Mouse (Mus musculus): Measurements from ENCODE around the gene Slc4a4. TPM values are rescaled to one million over a fixed set of nuclear protein-coding genes. Genes with fewer than 3 reads are reported as not detected.

Gene Slc4a4
- polyA plus RNA-seq, 1 experiment from 2014 or later: 1.9 TPM

- Histone ChIP-seq H3K4me1 (replicated peaks) (no peaks in the 10 kb centered on the region), H3K9ac (replicated peaks) (no peak overlapping the region), H3K27ac (no peak overlapping the region), H3K27me3 (no peaks in the 10 kb centered on the region), H3K36me3 (no peaks in the 10 kb centered on the region), H3K4me3 (replicated peaks) (no peak overlapping the region), H3K4me2 (replicated peaks) (no peak overlapping the region), H3K9me3 (no peaks in the 10 kb centered on the region)
- no peak for ATAC-seq
- 63% methylated on average over 11 of the region's 11 CpGs for WGBS
Observed at GRCm38 (mm10) chr5:88968923-88969639, 82.5 kb downstream of the Slc4a4 start.

GRCm38 (mm10) chr5:88971554-88971953 lies 84.9 kb downstream of the Slc4a4 start:
- H3K9me3 ChIP-seq: no peaks in the 10 kb centered on the region
- no peaks in the 10 kb centered on the region for H3K36me3 ChIP-seq
- H3K4me1 ChIP-seq (replicated peaks): 0 out of 2 replicates have a peak, but pooled peaks cover 3% of the 10 kb centered on the region
- ATAC-seq: no peak
- H3K9ac ChIP-seq (replicated peaks): no peak overlapping the region
- H3K27me3 ChIP-seq: no peaks in the 10 kb centered on the region
- no peak overlapping the region for H3K27ac ChIP-seq
- no peak overlapping the region for H3K4me3 ChIP-seq (replicated peaks)
- no peak overlapping the region for H3K4me2 ChIP-seq (replicated peaks)

DNA sequence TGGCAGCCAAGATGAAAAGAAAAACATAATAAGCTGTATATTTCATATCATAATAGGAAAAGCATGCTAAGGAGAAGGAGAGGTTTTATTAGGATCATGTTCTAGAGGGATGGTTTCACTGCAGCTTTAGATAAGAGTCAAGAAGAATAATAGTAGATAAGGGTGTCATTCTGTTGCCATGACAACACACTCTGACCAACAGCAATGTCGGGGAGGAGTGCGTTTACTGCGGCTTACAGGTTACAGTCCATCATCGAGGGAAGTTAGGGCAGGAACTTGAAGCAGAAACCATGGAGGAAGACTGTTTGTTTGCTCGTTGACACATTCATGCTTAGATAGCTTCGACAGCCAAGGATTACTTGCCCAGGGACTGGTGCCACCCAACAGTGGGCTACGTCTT lies 85.7 kb downstream of the Slc4a4 start:
- Histone ChIP-seq H3K4me1 (replicated peaks) (0 out of 2 replicates have a peak, but pooled peaks cover 3% of the 10 kb centered on the region), H3K36me3 (no peaks in the 10 kb centered on the region), H3K9ac (replicated peaks) (no peak overlapping the region), H3K27me3 (no peaks in the 10 kb centered on the region), H3K4me2 (replicated peaks) (no peak overlapping the region), H3K4me3 (replicated peaks) (no peak overlapping the region), H3K27ac (no peak overlapping the region), H3K9me3 (no peaks in the 10 kb centered on the region)
- 70% methylated on average over 7 of the region's 7 CpGs for WGBS
- no peak for ATAC-seq

DNA sequence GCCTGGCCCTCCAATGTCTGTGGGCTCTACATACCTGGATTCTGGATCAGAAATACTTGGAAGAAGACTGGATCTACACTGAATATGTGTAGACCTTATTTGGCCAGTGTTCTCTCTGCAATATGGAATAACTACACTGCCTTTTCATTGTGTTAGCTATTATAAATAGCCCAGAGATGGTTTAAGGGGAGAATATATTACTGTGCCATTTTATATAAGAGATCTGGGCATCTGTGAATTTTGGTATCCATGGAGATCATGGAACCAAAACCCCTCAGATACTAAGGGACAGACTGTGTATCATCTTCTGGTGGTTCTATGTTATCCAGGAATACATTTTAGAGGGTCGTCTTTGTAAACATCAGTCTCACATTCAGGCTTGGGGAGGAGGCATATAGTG lies 86.5 kb downstream of the Slc4a4 start:
- Histone ChIP-seq H3K4me2 (replicated peaks) (no peak overlapping the region), H3K27ac (no peak overlapping the region), H3K4me1 (replicated peaks) (0 out of 2 replicates have a peak, but pooled peaks cover 3% of the 10 kb centered on the region), H3K9me3 (no peaks in the 10 kb centered on the region), H3K27me3 (no peaks in the 10 kb centered on the region), H3K36me3 (no peaks in the 10 kb centered on the region), H3K9ac (replicated peaks) (no peak overlapping the region), H3K4me3 (replicated peaks) (no peak overlapping the region)
- ATAC-seq: no peak
- 90% methylated on average over 1 of the region's 1 CpGs for WGBS

DNA sequence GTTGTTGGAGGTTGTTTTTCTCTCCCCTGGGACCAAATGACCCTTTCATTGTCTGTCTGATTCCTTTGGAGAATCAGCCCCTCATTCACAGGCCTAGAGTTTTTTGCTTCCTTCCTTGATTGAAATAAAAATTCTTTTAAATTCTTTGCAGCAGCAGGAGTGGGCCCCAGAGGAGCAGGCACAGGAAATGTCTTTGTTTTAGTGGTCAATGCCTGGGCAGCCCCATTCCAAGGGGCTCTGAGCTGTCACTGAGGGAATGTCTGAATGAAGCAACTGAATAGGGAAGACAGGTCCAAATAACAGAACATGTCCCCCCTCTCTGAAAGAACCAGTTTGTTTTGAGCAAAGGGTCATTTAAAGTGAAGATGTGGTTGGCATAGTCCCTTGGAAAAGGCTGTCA lies 89.1 kb downstream of the Slc4a4 start:
- Histone ChIP-seq H3K36me3 (no peaks in the 10 kb centered on the region), H3K4me2 (replicated peaks) (no peak overlapping the region), H3K9ac (replicated peaks) (no peak overlapping the region), H3K4me1 (replicated peaks) (0 out of 2 replicates have a peak, but pooled peaks cover 3% of the 10 kb centered on the region), H3K9me3 (no peaks in the 10 kb centered on the region), H3K27me3 (no peaks in the 10 kb centered on the region), H3K27ac (no peak overlapping the region), H3K4me3 (replicated peaks) (no peak overlapping the region)
- no peak for ATAC-seq

DNA sequence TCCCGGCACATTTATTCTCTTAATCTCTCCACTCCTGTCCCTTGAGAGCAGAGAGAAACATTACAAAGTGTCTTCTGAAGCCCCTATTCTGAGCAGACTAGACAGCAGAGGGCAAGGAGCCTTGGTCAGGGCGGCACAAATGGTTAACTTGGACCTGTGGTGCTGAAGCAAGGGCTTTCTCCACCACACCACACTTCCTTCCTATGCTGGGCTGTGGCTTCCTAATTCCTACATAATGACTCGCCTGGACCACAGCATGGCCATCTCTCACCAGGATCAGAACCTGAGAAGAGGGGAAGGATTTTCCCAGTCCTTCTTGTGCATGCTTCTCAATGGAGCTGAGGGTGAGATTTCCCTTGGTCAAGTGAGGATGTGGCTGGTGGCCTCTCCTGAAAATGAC lies 89.8 kb downstream of the Slc4a4 start:
- ATAC-seq: no peak
- no peaks in the 10 kb centered on the region for H3K27me3 ChIP-seq
- H3K9ac ChIP-seq (replicated peaks): no peak overlapping the region
- H3K9me3 ChIP-seq: no peaks in the 10 kb centered on the region
- no peak overlapping the region for H3K4me2 ChIP-seq (replicated peaks)
- no peak overlapping the region for H3K4me3 ChIP-seq (replicated peaks)
- H3K36me3 ChIP-seq: no peaks in the 10 kb centered on the region
- 0 out of 2 replicates have a peak, but pooled peaks cover 3% of the 10 kb centered on the region for H3K4me1 ChIP-seq (replicated peaks)
- 84% methylated on average over 3 of the region's 3 CpGs for WGBS
- H3K27ac ChIP-seq: no peak overlapping the region

GRCm38 (mm10) chr5:88980740-88981139 lies 94.1 kb downstream of the Slc4a4 start:
- H3K4me2 ChIP-seq (replicated peaks): no peak overlapping the region
- ATAC-seq: no peak
- 92% methylated on average over 4 of the region's 4 CpGs for WGBS
- no peaks in the 10 kb centered on the region for H3K36me3 ChIP-seq
- H3K9me3 ChIP-seq: no peaks in the 10 kb centered on the region
- no peak overlapping the region for H3K9ac ChIP-seq (replicated peaks)
- no peak overlapping the region for H3K4me3 ChIP-seq (replicated peaks)
- H3K27me3 ChIP-seq: no peaks in the 10 kb centered on the region
- 0 out of 2 replicates have a peak, but pooled peaks cover 1% of the 10 kb centered on the region for H3K4me1 ChIP-seq (replicated peaks)
- H3K27ac ChIP-seq: no peak overlapping the region

DNA sequence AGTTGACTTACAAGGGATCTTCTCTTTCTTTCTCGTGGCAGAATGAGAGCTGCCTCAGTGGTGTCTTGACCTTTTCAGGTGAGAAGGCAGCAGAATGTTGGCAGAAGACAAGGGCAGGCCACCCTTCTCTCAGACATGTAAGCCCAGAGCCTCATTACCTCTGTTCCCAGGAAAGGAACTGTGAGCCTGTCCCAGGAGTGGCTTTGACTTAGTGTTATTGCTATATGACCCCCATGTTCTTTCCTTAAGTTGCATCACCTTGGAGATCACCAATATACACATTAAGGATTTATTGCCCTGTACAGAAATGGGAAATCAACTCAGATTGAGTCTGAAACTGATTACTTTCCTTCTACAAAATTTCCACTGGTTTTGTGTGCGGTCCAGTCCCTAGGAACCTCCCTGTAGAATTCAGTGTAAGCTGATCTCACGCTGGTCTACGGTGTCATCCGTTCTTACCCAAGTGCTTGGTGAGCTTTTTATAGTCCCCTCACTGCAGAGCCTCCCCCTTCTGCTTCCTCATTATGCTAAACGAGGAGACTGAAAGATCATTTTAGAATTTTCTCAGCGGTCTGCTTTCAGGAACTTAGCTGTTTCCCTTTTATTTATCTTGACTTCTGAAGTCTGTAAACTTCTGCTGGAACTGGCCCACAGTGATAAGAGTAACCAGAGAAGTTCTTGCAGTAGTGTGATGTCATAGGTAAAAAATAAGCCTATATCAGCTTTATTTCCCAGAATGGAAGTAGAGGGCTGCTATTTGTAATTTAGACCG lies 94.8 kb downstream of the Slc4a4 start:
- Histone ChIP-seq H3K36me3 (no peaks in the 10 kb centered on the region), H3K4me2 (replicated peaks) (no peak overlapping the region), H3K9me3 (no peaks in the 10 kb centered on the region), H3K9ac (replicated peaks) (no peak overlapping the region), H3K27ac (no peak overlapping the region), H3K4me3 (replicated peaks) (no peak overlapping the region), H3K4me1 (replicated peaks) (no peaks in the 10 kb centered on the region), H3K27me3 (no peaks in the 10 kb centered on the region)
- ATAC-seq: no peak
- WGBS: 74% methylated on average over 8 of the region's 8 CpGs

- ATAC-seq: no peak
Observed at GRCm38 (mm10) chr5:88982040-88982736, 95.6 kb downstream of the Slc4a4 start.

GRCm38 (mm10) chr5:88983170-88983569 lies 96.6 kb downstream of the Slc4a4 start:
- Histone ChIP-seq H3K9me3 (no peaks in the 10 kb centered on the region), H3K4me3 (replicated peaks) (no peak overlapping the region), H3K27me3 (no peaks in the 10 kb centered on the region), H3K27ac (no peak overlapping the region), H3K9ac (replicated peaks) (no peak overlapping the region), H3K4me1 (replicated peaks) (no peaks in the 10 kb centered on the region), H3K36me3 (no peaks in the 10 kb centered on the region), H3K4me2 (replicated peaks) (no peak overlapping the region)
- WGBS: 98% methylated on average over 2 of the region's 2 CpGs
- ATAC-seq: no peak

More at GRCm38 (mm10) chr5:88982040-88982736, 95.6 kb downstream of the Slc4a4 start:
- Histone ChIP-seq H3K27me3 (no peaks in the 10 kb centered on the region), H3K27ac (no peak overlapping the region), H3K4me1 (replicated peaks) (no peaks in the 10 kb centered on the region), H3K36me3 (no peaks in the 10 kb centered on the region), H3K9me3 (no peaks in the 10 kb centered on the region), H3K4me2 (replicated peaks) (no peak overlapping the region), H3K9ac (replicated peaks) (no peak overlapping the region), H3K4me3 (replicated peaks) (no peak overlapping the region)
- 79% methylated on average over 3 of the region's 3 CpGs for WGBS

DNA sequence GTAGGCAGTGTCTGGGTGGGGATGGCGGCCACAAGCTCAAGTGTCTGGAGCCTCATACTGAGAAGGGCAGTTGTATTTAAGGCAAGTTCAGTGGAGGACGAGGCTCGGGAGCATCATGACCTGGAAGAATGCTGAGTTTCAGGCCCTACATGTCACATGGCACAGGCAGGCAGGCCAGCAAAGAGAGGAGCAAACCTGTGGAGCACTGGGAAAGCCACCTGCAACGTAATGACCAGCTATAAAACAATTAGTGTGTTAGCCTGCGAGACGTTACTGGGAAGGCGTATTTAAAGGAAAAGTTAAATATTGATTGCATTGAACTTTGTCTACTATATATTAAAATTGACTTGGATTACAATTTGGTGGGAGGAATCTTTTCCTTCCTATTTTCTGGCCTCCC lies 97.0 kb downstream of the Slc4a4 start:
- H3K4me2 ChIP-seq (replicated peaks): no peak overlapping the region
- H3K27ac ChIP-seq: no peak overlapping the region
- no peak for ATAC-seq
- no peaks in the 10 kb centered on the region for H3K4me1 ChIP-seq (replicated peaks)
- 94% methylated on average over 7 of the region's 7 CpGs for WGBS
- H3K27me3 ChIP-seq: no peaks in the 10 kb centered on the region
- no peak overlapping the region for H3K9ac ChIP-seq (replicated peaks)
- H3K4me3 ChIP-seq (replicated peaks): no peak overlapping the region
- H3K9me3 ChIP-seq: no peaks in the 10 kb centered on the region
- H3K36me3 ChIP-seq: no peaks in the 10 kb centered on the region

- no peak overlapping the region for H3K9ac ChIP-seq (replicated peaks)
- ATAC-seq: no peak
- no peaks in the 10 kb centered on the region for H3K4me1 ChIP-seq (replicated peaks)
Observed at GRCm38 (mm10) chr5:88989018-88989417, 102.4 kb downstream of the Slc4a4 start.

More at GRCm38 (mm10) chr5:88989018-88989417, 102.4 kb downstream of the Slc4a4 start:
- Histone ChIP-seq H3K36me3 (no peaks in the 10 kb centered on the region), H3K4me2 (replicated peaks) (no peak overlapping the region), H3K9me3 (no peaks in the 10 kb centered on the region), H3K27ac (no peak overlapping the region), H3K4me3 (replicated peaks) (no peak overlapping the region), H3K27me3 (no peaks in the 10 kb centered on the region)

Measured in midbrain, embryonic 13.5 days (tissue).